Mouse (Mus musculus) CH12F3 (cell line): Measurements from ENCODE around the gene Loxl4.

ENCODE experiments used
- in situ Hi-C: fragments of 300-500 bp; cut with MboI; formaldehyde crosslinking; loops from 2 replicates; pipeline ENCODE4 v1.14.3; 2020; ENCODE audit warnings: low sequenced_read_pairs

The Loxl4 gene

DNA sequence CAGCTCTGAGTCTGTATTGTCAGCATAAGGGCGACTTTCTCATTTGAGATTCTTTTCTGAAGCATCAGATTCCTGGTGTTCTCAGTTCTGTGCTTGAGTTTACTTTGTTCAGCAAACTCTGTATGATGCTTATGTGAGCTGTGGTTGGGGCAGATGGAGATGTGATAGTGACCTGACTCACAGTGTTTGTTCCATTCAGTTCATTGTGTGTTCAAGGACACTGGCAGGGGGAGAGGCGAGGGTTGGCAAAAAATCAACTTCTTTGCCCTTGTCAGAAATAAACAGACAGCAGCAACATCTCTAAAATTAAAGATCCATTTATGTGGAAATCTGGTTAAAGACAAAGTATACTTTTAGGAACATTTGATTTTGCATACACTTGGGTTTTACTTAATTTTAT, 43.5 kb downstream of the Loxl4 start:
- in situ Hi-C loops = no loop called here

DNA sequence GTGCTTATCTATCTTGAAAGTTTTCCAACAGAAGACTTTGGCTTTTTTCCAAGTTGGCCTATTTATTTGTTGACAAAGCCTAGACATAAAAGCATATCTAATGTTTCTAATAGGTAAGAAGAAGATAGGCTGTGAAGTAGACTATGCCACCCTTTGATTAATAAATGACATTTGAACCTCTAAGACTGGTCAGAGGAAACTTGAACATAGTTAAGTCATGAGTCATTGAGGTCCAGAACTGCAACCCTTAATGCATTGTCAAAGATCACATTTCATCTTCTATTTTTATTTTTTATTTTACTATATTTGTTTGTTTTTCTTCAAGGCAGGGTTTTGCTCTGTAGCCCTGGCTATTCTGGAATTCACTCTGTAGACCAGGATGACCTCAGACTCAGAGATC, 45.6 kb downstream of the Loxl4 start:
- in situ Hi-C loops = no loop called here

DNA sequence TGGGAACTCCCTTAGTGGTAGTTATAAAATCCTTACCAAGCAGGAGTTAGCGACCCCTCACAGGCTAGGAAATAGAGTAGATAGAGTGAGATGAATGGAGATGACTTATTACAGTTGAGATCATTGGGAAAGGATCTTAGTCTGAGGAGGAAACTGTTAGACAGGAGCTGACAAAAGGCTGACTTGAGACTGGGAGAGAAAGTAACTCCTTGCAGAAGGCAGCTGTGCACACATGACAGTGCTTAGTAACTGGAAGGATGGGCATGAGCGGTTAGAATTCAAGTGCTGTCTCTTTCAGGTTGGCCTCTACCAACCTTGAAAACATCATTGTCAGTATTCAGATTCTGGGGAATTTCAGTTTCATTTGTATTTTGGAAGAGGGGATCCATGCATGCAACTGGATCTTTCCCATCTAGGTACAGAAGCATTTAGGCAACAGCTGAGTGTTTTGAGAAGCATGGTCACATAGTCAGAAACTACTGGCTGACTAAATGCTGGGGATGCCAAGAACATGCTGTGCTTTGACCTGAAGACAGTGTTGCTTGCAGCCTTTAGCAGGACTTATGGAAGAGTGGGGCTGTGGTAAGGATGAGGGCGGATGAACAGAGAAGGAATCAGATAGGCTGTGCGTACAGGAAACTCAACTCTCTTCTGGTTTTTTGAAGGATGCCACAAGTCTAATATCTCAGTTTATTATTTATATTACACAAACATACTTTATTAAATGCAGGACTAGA, 46.2 kb downstream of the Loxl4 start:
- in situ Hi-C loops = no loop called here

DNA sequence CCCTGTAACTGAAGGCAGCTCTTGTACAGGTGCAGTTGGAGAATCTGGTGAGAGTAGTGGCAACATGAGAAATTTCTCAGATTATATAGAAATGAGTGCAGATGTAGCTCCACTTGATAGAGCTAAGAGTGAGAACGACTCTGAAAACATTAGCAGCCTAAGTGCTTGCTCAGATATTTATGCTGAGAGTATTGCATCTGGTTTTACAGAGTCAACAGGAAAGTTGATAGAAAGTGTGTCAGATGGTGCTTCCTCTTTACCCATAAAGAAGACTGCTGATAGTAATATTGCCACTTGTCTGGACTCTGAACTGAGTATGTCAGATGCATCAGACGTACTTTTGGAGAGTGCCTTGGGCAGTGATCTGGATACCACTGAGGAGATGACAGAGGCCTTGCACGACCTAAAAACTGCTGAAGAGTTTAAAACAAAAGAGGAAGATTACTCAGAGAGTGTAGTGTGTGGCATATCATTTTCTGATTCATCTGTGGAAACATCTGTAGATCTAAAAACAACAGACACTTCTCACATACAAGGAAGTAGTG, 48.8 kb downstream of the Loxl4 start:
- in situ Hi-C loops = no loop called here

DNA sequence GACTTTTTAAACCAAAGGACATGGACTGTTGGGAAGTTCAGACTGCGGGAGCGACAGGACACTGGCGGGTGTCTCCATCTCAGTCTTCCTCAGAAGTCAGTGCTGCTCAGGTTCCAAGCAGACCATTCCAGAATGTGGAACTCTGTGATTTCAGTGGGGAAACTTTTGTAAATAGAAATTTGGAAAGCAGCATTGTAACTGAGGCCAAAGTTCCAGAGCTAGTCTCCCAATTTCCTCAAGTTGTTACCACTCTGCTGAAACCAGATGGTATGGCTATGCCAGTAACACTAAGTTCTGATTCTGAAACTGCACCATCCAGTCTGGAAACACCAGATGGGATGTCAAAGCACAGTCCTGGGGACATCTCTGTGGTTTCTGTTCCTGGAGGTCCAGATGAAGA, 49.6 kb downstream of the Loxl4 start:
- in situ Hi-C loops = no loop called here

DNA sequence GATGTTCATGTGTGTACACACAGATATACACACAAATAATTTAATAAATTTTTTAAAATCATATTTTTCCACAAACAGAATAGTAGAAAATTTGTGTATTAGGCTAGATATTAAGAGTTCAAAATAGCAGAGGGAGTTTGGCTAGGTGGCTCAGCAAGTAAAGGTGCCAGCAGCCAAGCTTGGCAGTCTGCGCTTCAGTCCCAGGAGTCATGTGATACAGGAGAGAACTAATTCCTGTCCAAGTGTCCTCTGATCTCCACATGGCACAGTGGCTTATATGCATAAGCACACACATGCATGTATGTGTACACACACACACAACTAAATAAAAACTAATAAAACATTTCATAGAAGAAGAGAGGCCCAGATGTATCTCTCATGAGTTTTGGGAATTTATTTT, 50.6 kb downstream of the Loxl4 start:
- in situ Hi-C loops = no loop called here

DNA sequence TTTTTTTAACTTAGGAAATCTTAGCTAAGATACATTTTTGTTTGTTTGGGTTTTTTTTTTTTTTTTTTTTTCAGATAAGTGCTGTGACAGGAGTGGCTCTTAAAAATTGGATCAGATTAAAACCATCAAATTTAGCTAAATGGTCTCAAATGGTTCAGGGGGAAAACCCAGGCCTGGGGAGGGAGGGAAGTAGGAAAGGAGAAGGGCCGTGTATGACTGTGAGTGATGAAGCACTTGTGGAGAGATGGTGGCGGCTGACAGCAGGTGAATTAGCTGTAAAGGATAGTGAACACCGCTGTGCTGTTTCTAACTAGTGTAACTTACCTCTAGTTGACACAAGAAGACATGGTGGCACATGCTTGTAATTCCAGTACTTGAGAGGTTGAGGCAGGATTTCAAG, 53.9 kb downstream of the Loxl4 start:
- in situ Hi-C loops = no loop called here
